Mouse (Mus musculus): ENCODE data around the gene Cldn7. TPM values are rescaled to one million over a fixed set of nuclear protein-coding genes. Genes with fewer than 3 reads are reported as not detected.
"Not testable (repeated sequence)": the region's sequence is repeated elsewhere in the genome, so short reads cannot be mapped to it uniquely, and the experiment has no call there.

Gene Cldn7
- polyA plus RNA-seq, 1 experiment from 2014 or later = 0.32 TPM

GRCm38 (mm10) chr11:69948066-69948762, 16.4 kb upstream of the Cldn7 start, which contains the start of gene Slc2a4:
Slc2a4 (minus strand) TSS chr11:69948188.
- Histone ChIP-seq H3K36me3 (replicated peaks; ENCODE audit: control insufficient read depth, insufficient read depth) (no peaks in the 10 kb centered on the region; the same call in 1 of the 2 replicates), H3K27ac (no peak within 1 kb of the TSS; the same call in 1 of the 2 replicates), H3K9ac (peak within 1 kb of the TSS; percentile 42; the same call in 1 of the 2 replicates), H3K4me1 (replicated peaks; ENCODE audit: control insufficient read depth, insufficient read depth, low read length) (peaks cover 6% of the 10 kb centered on the region; the same call in 1 of the 2 replicates), H3K9me3 (ENCODE audit: control insufficient read depth, low read length) (no peaks in the 10 kb centered on the region), H3K4me3 (replicated peaks; ENCODE audit: low read length) (peak within 1 kb of the TSS; percentile 40), H3K4me2 (replicated peaks) (peak within 1 kb of the TSS; percentile 58), H3K27me3 (ENCODE audit: control insufficient read depth, insufficient read depth, low read length) (peaks cover 13% of the 10 kb centered on the region)
- WGBS = under 1% methylated on average over 34 of the region's 34 CpGs
- ATAC-seq (ENCODE audit: low FRiP score) (peak; percentile 92), DNase-seq (ENCODE audit: low spot score) (peak; percentile 82)

GRCm38 (mm10) chr11:69948763-69949150, 15.8 kb upstream of the Cldn7 start:
- Histone ChIP-seq H3K27ac (no peak overlapping the region; the same call in 1 of the 2 replicates), H3K4me1 (replicated peaks; ENCODE audit: control insufficient read depth, insufficient read depth, low read length) (peaks cover 6% of the 10 kb centered on the region; the same call in 1 of the 2 replicates), H3K4me2 (replicated peaks) (peak overlapping the region; percentile 58), H3K9me3 (ENCODE audit: control insufficient read depth, low read length) (no peaks in the 10 kb centered on the region), H3K36me3 (replicated peaks; ENCODE audit: control insufficient read depth, insufficient read depth) (no peaks in the 10 kb centered on the region; the same call in 1 of the 2 replicates), H3K27me3 (ENCODE audit: control insufficient read depth, insufficient read depth, low read length) (peaks cover 13% of the 10 kb centered on the region), H3K4me3 (replicated peaks; ENCODE audit: low read length) (peak overlapping the region; percentile 40), H3K9ac (0 out of 2 replicates have a peak overlapping the region, but pooled peaks have one; percentile 42)
- WGBS = 2% methylated on average over 14 of the region's 14 CpGs
- DNase-seq (ENCODE audit: low spot score) (peak; percentile 83), ATAC-seq (ENCODE audit: low FRiP score) (peak; percentile 3; the same call in 1 of the 2 replicates)

- WGBS = 47% methylated on average over 4 of the region's 4 CpGs
These were observed 13.6 kb upstream of the Cldn7 start for GRCm38 (mm10) chr11:69950807-69951459.

GRCm38 (mm10) chr11:69952274-69952673, 12.3 kb upstream of the Cldn7 start:
- peaks cover 6% of the 10 kb centered on the region; the same call in 1 of the 2 replicates for H3K4me1 ChIP-seq (replicated peaks; ENCODE audit: control insufficient read depth, insufficient read depth, low read length)
- ATAC-seq (ENCODE audit: low FRiP score) (no peak), DNase-seq (ENCODE audit: low spot score) (no peak)

More at GRCm38 (mm10) chr11:69950807-69951459, 13.6 kb upstream of the Cldn7 start:
- no peak overlapping the region for H3K4me2 ChIP-seq (replicated peaks)
- H3K9ac ChIP-seq = no peak overlapping the region
- no peak overlapping the region for H3K27ac ChIP-seq
- no peaks in the 10 kb centered on the region for H3K36me3 ChIP-seq (replicated peaks; ENCODE audit: control insufficient read depth, insufficient read depth)
- H3K4me1 ChIP-seq (replicated peaks; ENCODE audit: control insufficient read depth, insufficient read depth, low read length) = peaks cover 6% of the 10 kb centered on the region; the same call in 1 of the 2 replicates
- DNase-seq (ENCODE audit: low spot score) (no peak), ATAC-seq (ENCODE audit: low FRiP score) (no peak)
- H3K4me3 ChIP-seq (replicated peaks; ENCODE audit: low read length) = no peak overlapping the region
- no peaks in the 10 kb centered on the region for H3K9me3 ChIP-seq (ENCODE audit: control insufficient read depth, low read length)
- peaks cover 13% of the 10 kb centered on the region for H3K27me3 ChIP-seq (ENCODE audit: control insufficient read depth, insufficient read depth, low read length)

GRCm38 (mm10) chr11:69953267-69953915, 11.2 kb upstream of the Cldn7 start:
- Histone ChIP-seq H3K9me3 (ENCODE audit: control insufficient read depth, low read length) (no peaks in the 10 kb centered on the region), H3K27me3 (ENCODE audit: control insufficient read depth, insufficient read depth, low read length) (peaks cover 4% of the 10 kb centered on the region), H3K36me3 (replicated peaks; ENCODE audit: control insufficient read depth, insufficient read depth) (no peaks in the 10 kb centered on the region), H3K4me1 (replicated peaks; ENCODE audit: control insufficient read depth, insufficient read depth, low read length) (peaks cover 4% of the 10 kb centered on the region; the same call in 1 of the 2 replicates), H3K27ac (no peak overlapping the region), H3K4me2 (replicated peaks) (no peak overlapping the region), H3K4me3 (replicated peaks; ENCODE audit: low read length) (no peak overlapping the region), H3K9ac (no peak overlapping the region)
- ATAC-seq (ENCODE audit: low FRiP score) (no peak), DNase-seq (ENCODE audit: low spot score) (no peak)
- WGBS = 74% methylated on average over 11 of the region's 11 CpGs

More at GRCm38 (mm10) chr11:69952274-69952673, 12.3 kb upstream of the Cldn7 start:
- Histone ChIP-seq H3K9ac (no peak overlapping the region), H3K4me2 (replicated peaks) (no peak overlapping the region), H3K4me3 (replicated peaks; ENCODE audit: low read length) (no peak overlapping the region), H3K27ac (no peak overlapping the region), H3K36me3 (replicated peaks; ENCODE audit: control insufficient read depth, insufficient read depth) (no peaks in the 10 kb centered on the region), H3K9me3 (ENCODE audit: control insufficient read depth, low read length) (no peaks in the 10 kb centered on the region), H3K27me3 (ENCODE audit: control insufficient read depth, insufficient read depth, low read length) (peaks cover 10% of the 10 kb centered on the region)
- WGBS = 39% methylated on average over 1 of the region's 1 CpGs

- not testable (repeated sequence) for H3K36me3 ChIP-seq (replicated peaks; ENCODE audit: control insufficient read depth, insufficient read depth); H3K27me3 ChIP-seq (ENCODE audit: control insufficient read depth, insufficient read depth, low read length); H3K4me3 ChIP-seq (replicated peaks; ENCODE audit: low read length); ATAC-seq (ENCODE audit: low FRiP score); H3K4me1 ChIP-seq (replicated peaks; ENCODE audit: control insufficient read depth, insufficient read depth, low read length); H3K4me2 ChIP-seq (replicated peaks); H3K27ac ChIP-seq; H3K9me3 ChIP-seq (ENCODE audit: control insufficient read depth, low read length); DNase-seq (ENCODE audit: low spot score); H3K9ac ChIP-seq
- 70% methylated on average over 4 of the region's 4 CpGs for WGBS
These were observed 9.0 kb upstream of the Cldn7 start for GRCm38 (mm10) chr11:69955618-69956017.

- H3K27ac ChIP-seq = no peak overlapping the region
- no peaks in the 10 kb centered on the region for H3K36me3 ChIP-seq (replicated peaks; ENCODE audit: control insufficient read depth, insufficient read depth)
- no peaks in the 10 kb centered on the region for H3K9me3 ChIP-seq (ENCODE audit: control insufficient read depth, low read length)
- ATAC-seq (ENCODE audit: low FRiP score) = no peak
- H3K4me2 ChIP-seq (replicated peaks) = no peak overlapping the region
- H3K4me1 ChIP-seq (replicated peaks; ENCODE audit: control insufficient read depth, insufficient read depth, low read length) = no peaks in the 10 kb centered on the region
- H3K4me3 ChIP-seq (replicated peaks; ENCODE audit: low read length) = no peak overlapping the region
- 75% methylated on average over 1 of the region's 1 CpGs for WGBS
- DNase-seq (ENCODE audit: low spot score) = no peak
- H3K27me3 ChIP-seq (ENCODE audit: control insufficient read depth, insufficient read depth, low read length) = peaks cover 2% of the 10 kb centered on the region; the same call in 1 of the 2 replicates
- H3K9ac ChIP-seq = no peak overlapping the region
These were observed 8.4 kb upstream of the Cldn7 start for GRCm38 (mm10) chr11:69956218-69956617.

- Histone ChIP-seq H3K27ac (no peak overlapping the region), H3K36me3 (replicated peaks; ENCODE audit: control insufficient read depth, insufficient read depth) (no peaks in the 10 kb centered on the region), H3K4me2 (replicated peaks) (no peak overlapping the region), H3K4me3 (replicated peaks; ENCODE audit: low read length) (no peak overlapping the region), H3K27me3 (ENCODE audit: control insufficient read depth, insufficient read depth, low read length) (peaks cover 46% of the 10 kb centered on the region), H3K4me1 (replicated peaks; ENCODE audit: control insufficient read depth, insufficient read depth, low read length) (0 out of 2 replicates have a peak, but pooled peaks cover 2% of the 10 kb centered on the region), H3K9me3 (ENCODE audit: control insufficient read depth, low read length) (no peaks in the 10 kb centered on the region), H3K9ac (no peak overlapping the region)
- ATAC-seq (ENCODE audit: low FRiP score) (no peak), DNase-seq (ENCODE audit: low spot score) (no peak)
- 28% methylated on average over 5 of the region's 5 CpGs for WGBS
These were observed 4.0 kb upstream of the Cldn7 start for GRCm38 (mm10) chr11:69960616-69961015.

- DNase-seq (ENCODE audit: low spot score) (no peak), ATAC-seq (ENCODE audit: low FRiP score) (no peak)
- Histone ChIP-seq H3K36me3 (replicated peaks; ENCODE audit: control insufficient read depth, insufficient read depth) (no peaks in the 10 kb centered on the region), H3K4me1 (replicated peaks; ENCODE audit: control insufficient read depth, insufficient read depth, low read length) (0 out of 2 replicates have a peak, but pooled peaks cover 7% of the 10 kb centered on the region), H3K9me3 (ENCODE audit: control insufficient read depth, low read length) (no peaks in the 10 kb centered on the region), H3K9ac (no peak overlapping the region), H3K4me2 (replicated peaks) (no peak overlapping the region), H3K27me3 (ENCODE audit: control insufficient read depth, insufficient read depth, low read length) (peaks cover 58% of the 10 kb centered on the region), H3K4me3 (replicated peaks; ENCODE audit: low read length) (no peak overlapping the region), H3K27ac (no peak overlapping the region)
- WGBS = 51% methylated on average over 5 of the region's 5 CpGs
These were observed 2.7 kb upstream of the Cldn7 start for GRCm38 (mm10) chr11:69961841-69962240.

Data from hindbrain, embryonic 14.5 days (tissue).